Mouse (Mus musculus): ENCODE measurements around the gene Gper1. TPM values are rescaled to one million over a fixed set of nuclear protein-coding genes. Genes with fewer than 3 reads are reported as not detected.

Gene Gper1
- total RNA-seq, 2 experiments from 2014 or later: 2.8 to 4.7 TPM

GRCm38 (mm10) chr5:139442962-139443361 lies 20.0 kb downstream of the Gper1 start:
- no peak for DNase-seq

DNA sequence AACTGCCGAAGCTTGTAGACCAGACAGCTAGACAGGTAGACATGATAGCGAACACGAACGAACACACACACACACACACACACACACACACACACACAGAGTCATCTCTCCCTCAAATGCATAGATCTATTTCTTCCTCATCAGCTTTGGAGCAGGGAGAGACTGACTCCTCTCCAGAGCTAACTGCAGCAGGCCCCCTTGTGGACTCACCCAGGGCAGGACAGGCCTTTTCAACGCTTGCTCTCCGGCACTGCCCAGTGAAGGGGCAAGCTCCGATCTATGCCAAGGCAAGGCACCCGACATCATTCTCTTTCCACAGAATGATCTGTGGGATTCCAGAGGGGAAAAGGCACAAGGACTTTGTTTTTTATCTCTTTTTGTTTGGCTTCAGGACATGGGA lies 22.3 kb downstream of the Gper1 start:
- peak; percentile 31 to 33 for DNase-seq

GRCm38 (mm10) chr5:139448025-139448424 lies 25.1 kb downstream of the Gper1 start:
- DNase-seq: no peak

DNA sequence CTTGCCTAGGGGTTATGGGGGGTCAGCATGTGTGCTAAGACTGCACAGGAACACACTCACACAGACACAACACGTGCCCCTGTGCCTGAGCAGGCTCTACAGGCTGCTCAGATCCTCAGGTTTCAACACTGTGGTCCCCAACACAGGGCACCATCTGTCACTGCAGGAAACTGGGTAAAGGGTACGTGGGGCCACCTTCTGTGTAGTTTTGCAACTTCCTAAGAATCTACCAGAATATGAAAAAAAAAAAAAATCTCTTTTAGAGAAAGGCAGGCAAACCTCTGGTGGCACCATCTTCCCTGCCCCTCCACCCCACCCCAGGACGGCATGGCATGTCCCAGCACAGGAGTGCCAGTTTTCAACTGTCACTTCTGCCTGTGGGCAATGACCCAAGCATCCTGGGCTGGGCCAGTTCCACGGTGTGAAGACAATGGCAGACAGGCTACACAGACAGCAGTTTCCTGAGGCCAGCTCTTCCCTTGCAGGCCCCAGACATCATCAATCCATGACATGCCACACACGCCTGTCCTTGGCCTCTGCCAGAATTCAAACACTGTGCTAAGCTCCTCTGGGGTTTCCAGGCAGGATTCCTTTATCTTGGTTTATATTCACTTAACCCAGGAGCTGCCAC lies 26.3 kb downstream of the Gper1 start:
- peak; percentile 69 to 73 for DNase-seq

DNA sequence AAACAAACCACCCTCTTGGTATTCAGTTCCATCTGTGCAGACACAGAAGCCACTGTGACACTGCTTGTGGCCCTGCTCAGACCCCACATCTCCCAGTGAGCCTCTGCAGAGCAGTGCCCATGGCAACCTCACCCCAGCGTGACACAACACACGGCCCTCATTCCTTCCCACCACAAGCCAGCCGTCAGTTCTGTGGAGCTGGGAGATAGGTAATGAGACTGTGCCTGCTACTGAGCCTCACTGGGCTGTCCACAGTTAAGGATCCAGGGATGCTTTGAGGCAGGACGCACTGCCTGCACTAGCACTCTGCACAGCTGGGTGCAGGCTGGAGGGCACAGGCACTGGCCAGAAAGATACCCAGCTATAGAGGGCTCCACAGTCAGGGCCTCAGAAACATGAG lies 27.0 kb downstream of the Gper1 start:
- DNase-seq: no peak

- DNase-seq: no peak
Measured at GRCm38 (mm10) chr5:139453031-139453430, 30.1 kb downstream of the Gper1 start.

DNA sequence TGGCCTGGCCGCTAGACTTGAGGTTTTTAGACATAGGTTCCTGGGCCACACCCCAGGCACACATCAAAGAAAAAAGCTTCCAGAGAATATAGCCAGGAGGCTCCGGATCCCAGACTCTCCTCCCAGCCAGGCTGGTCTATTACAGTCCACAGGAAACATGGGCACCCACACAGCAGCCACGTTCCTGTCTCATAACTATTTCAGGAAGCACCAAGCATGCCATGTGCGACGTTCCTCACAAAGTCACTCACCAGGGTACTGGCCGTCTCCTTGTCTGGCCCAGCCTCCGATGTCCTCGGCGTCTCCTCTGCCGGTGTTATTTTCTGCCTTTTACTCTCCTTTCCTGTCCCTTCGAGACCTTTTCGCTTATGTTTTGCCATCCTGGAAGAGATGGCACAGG lies 32.2 kb downstream of the Gper1 start:
- no peak for DNase-seq

DNA sequence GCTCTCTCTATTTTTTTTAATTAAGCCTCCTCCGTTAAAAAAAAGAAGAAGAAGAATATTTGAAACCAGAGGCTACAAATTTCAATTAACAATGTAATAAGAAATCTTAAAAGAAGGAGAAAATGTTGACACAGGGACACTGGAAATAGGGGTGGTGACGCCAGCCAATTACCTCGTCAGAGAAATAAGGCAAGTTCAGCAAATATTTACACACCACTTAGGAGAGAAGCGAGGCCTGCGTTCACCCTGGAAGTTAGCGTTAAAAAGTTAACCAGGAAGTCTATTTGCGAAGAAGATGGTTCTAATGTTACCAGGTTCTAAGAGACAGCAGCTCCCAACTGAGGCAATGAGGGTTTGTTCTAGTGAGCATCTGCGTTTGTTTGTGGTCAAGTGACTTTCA lies 34.3 kb downstream of the Gper1 start:
- DNase-seq: no peak

- no peak for DNase-seq
Measured at GRCm38 (mm10) chr5:139459938-139460337, 37.0 kb downstream of the Gper1 start.

DNA sequence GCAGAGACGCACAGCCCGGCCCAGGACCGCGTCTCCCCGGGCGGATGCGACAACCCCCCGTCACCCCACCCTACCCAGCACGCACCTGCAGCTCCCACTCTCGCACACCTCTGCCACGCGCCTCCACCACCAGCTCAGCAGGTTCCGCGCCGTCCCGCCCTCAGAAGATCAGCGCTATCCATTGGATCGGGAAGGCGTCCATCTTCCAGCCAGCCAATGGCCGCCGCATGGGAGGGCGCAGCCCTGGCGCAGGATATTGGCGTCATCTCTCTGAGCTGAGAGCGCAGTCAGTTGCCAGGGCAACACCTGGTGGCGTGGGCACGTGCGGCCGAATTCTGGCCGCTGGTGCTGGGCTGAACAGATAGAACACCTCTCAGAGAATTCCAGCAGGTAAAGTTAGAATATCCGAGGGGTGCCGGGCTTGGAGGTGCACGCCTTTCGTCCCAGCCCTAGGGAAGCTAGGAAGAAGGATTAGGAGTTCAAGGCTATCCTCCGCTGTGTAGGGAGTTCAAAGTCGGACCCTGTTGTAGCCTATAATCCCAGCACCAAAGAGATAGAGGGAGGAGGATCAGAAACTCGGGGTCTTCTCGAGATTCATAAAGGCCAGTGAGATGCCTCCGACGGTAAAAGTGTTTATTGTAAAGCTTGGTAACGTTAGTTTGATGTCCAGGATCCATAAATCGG lies 37.6 kb downstream of the Gper1 start, which contains the start of gene 3110082I17Rik:
3110082I17Rik (minus strand) TSS at position 144 of the 684 bp plus-strand sequence.
- DNase-seq: peak; percentile 98

GRCm38 (mm10) chr5:139464874-139465273 lies 41.9 kb downstream of the Gper1 start:
- peak; percentile 46 to 65 for DNase-seq

GRCm38 (mm10) chr5:139466373-139466772 lies 43.4 kb downstream of the Gper1 start:
- DNase-seq: no peak

DNA sequence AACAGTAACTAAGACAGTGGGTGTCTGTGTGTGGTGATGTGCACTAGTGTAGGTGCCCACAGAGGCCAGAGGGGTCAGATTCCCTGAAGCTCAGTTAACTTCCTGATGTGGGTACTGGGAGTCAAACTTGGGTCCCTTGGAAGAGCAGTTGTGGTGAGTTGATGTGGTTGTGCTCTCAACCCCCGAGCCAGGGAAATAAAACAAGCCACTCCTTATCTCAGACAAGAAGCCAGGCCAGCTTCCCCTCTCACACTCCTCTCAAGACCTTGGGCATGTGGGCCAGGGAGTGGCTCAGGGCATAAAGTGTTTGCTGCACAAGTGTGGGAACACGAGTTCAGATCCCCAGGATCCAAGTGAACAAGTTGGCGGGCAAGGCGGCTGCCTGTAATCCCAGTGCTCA lies 43.9 kb downstream of the Gper1 start:
- DNase-seq: no peak

- peak; percentile 64 to 71 for DNase-seq
Measured at GRCm38 (mm10) chr5:139467998-139468397, 45.0 kb downstream of the Gper1 start.

DNA sequence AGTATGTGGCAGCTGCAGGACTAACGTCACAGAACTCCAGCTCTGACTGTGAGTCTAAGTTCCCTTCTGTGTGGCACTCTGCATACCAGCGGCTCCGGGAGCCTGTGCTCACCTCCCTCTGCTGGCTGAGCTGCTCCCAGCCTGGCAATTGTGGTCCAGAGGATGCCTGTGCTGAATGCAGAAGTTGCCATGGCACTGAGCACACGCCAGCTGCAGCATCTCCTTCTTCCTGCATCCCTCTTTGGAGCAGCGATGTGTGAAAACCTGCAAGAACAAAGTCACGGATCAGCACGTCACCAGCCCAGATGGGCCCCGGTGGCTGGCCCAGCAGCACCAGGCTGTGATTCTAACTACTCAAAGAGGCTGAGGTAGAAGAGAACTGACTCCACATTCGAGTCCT lies 51.8 kb downstream of the Gper1 start:
- no peak for DNase-seq

Other genes starting within 250 kb of the Gper1 start
- gene Sun1, start 222.5 kb upstream of the Gper1 start, total RNA-seq (2021): 100 to 1,000 TPM in 1 of 2 experiments, 10 to 100 TPM in 1; 73.4 to 105 TPM
- 10 to 100 TPM; 80.1 to 97.0 TPM for gene Get4, start 170.8 kb upstream of the Gper1 start, total RNA-seq (2021)
- gene Adap1, start 97.5 kb upstream of the Gper1 start, total RNA-seq (2021): 1 to 10 TPM; 5.0 to 8.5 TPM
- gene Cox19, start 71.7 kb upstream of the Gper1 start, total RNA-seq (2021): 10 to 100 TPM; 71.0 to 87.5 TPM
- gene Cyp2w1, start 70.5 kb upstream of the Gper1 start, total RNA-seq (2021): not detected
- 10 to 100 TPM; 15.2 to 17.9 TPM for gene Gpr146, start 45.5 kb upstream of the Gper1 start, total RNA-seq (2021)
- gene C130050O18Rik, start 17.9 kb upstream of the Gper1 start, total RNA-seq (2021): under 1 TPM; 0.49 to 0.79 TPM
- gene 3110082I17Rik, start 37.4 kb downstream of the Gper1 start, total RNA-seq (2021): 10 to 100 TPM; 11.9 to 12.3 TPM
- gene Zfand2a, start 61.4 kb downstream of the Gper1 start, total RNA-seq (2021): 10 to 100 TPM; 28.6 to 34.9 TPM
- gene Uncx, start 120.3 kb downstream of the Gper1 start, total RNA-seq (2021): not detected